Mouse (Mus musculus) layer of hippocampus, adult 2 months (tissue): Measurements from ENCODE around the gene Olfr325. TPM values are rescaled to one million over a fixed set of nuclear protein-coding genes. Genes with fewer than 3 reads are reported as not detected.
"Not testable (repeated sequence)": the region's sequence is repeated elsewhere in the genome, so short reads cannot be mapped to it uniquely, and the experiment has no call there.

Experiments
- DNase-seq, 2 experiments: peaks; one replicate each; pipeline ENCODE4 v3.0.0; 2022; ENCODE audit warnings: low spot score in 2 of 2
- H3K27ac ChIP-seq: fragments of 200-600 bp; 2 replicates; pipeline ENCODE4 v1.8.1; 2022
- H3K4me3 ChIP-seq: fragments of 200-600 bp; 2 replicates; pipeline ENCODE4 v1.8.1; 2022; ENCODE audit warnings: mild to moderate bottlenecking
- CTCF ChIP-seq: fragments of 200-600 bp; conservative IDR thresholded peaks from 2 replicates; pipeline ENCODE4 v1.8.1; 2022; ENCODE audit warnings: antibody characterized with exemption, mild to moderate bottlenecking, moderate library complexity
- long read RNA-seq, 2 experiments: library from polyadenylated mRNA; stranded (forward); transcript quantifications; one replicate each; pipeline ENCODE4 v2.0.0; 2021; ENCODE audit warnings: borderline mapping rate in 2 of 2
- total RNA-seq, 2 experiments: library from RNA; stranded (reverse); gene quantifications; 2 replicates each; pipeline ENCODE4 v1.2.3; 2021

The Olfr325 gene
- not detected for total RNA-seq
- long read RNA-seq, experiment 1 = 0 reads
- long read RNA-seq, experiment 2 = 0 reads

- Histone ChIP-seq H3K4me3 (no peak within 1 kb of the TSS), H3K27ac (no peak within 1 kb of the TSS)
- no peak for TF ChIP-seq CTCF
- no peak for DNase-seq
Observed at GRCm38 (mm10) chr11:58577430-58577829, at the start of gene Olfr325. Gene Olfr325 (plus strand): TSS chr11:58577730.

- H3K27ac ChIP-seq, DNase-seq, H3K4me3 ChIP-seq: not testable (repeated sequence)
Observed at GRCm38 (mm10) chr11:58534736-58535135, 42.8 kb upstream of the Olfr325 start, which contains the start of gene Olfr330. Gene Olfr330 (minus strand): TSS chr11:58534836.

DNA sequence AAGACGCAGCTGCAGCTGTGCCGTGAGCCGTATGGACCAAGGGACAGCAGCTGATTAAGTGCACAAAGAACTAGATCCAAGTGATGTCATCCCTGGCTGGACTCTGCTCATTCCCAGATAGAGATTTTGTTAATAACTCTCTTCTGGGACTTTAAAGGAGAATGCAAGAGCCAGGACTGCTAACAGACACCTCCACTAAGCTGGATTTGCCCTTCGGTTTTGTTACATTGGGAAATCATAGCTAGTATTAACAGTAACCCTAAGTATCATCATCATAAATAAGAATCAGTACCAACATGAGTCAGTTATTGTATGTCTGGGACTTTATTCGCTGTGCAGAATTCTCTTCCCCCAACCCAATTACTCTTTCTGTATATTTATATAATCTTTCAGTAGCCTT, 31.2 kb upstream of the Olfr325 start, which contains the start of gene Olfr329-ps:
TSS of gene Olfr329-ps (minus strand) at position 101 of the 400 bp plus-strand sequence.
- H3K27ac ChIP-seq = no peak within 1 kb of the TSS
- TF ChIP-seq CTCF = no peak
- no peak for DNase-seq
- H3K4me3 ChIP-seq = no peak within 1 kb of the TSS

DNA sequence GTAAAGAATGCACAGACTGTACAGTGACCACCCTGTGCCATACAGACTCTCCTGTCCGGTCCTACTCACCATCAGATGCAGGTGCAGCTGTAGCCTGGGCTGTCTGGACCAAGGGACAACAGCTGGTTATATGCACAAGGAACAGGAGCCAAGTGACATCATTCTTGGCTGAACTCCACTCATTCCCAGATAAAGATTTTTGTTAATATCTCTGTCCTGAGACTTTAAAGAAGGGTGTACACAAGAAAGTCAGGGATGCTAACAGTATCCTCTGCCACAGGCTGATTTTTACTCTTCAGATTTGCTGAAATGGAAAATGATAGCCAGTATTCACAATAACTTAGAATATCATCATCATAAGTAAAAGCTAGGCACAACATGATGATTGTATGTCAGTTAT, 22.0 kb upstream of the Olfr325 start, which contains the start of gene Olfr328:
TSS of gene Olfr328 (minus strand) at position 101 of the 400 bp plus-strand sequence.
- DNase-seq = no peak
- TF ChIP-seq CTCF = no peak
- no peak within 1 kb of the TSS for H3K27ac ChIP-seq
- H3K4me3 ChIP-seq = no peak within 1 kb of the TSS

DNA sequence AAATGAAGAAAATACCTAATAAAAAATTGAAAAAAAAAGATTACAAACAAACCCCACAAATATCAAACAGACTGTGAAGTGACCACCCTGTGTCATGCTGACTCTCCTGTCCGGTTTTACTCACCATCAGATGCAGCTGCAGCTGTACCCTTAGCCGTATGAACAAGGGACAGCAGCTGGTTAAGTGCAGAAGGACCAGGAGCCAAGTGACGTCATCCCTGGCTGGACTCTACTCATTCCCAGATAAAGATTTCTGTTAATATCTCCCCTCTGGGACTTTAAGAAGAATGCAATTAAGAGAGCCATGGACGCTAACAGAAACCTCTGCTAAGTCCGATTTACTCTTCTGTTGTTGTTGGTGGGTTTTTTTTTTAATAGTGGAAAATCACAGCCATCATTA, 7.1 kb upstream of the Olfr325 start, which contains the start of gene Olfr224:
TSS of gene Olfr224 (minus strand) at position 149 of the 400 bp plus-strand sequence.
- no peak for DNase-seq
- no peak within 1 kb of the TSS for H3K27ac ChIP-seq
- H3K4me3 ChIP-seq = no peak within 1 kb of the TSS
- TF ChIP-seq CTCF = no peak

- TF ChIP-seq CTCF = no peak
- H3K27ac ChIP-seq = no peak overlapping the region
- no peak overlapping the region for H3K4me3 ChIP-seq
- peak; percentile 30 to 37 for DNase-seq
Observed at GRCm38 (mm10) chr11:58578636-58579035, 1.1 kb downstream of the Olfr325 start.

- peak; percentile 97 for TF ChIP-seq CTCF
- Histone ChIP-seq H3K27ac (no peak overlapping the region), H3K4me3 (no peak overlapping the region)
- peak in 1 of 2 experiments; percentile 48 for DNase-seq
Observed at GRCm38 (mm10) chr11:58587898-58588348, 10.4 kb downstream of the Olfr325 start.

- DNase-seq = no peak
- TF ChIP-seq CTCF = no peak
- H3K27ac ChIP-seq = no peak overlapping the region
- H3K4me3 ChIP-seq = no peak overlapping the region
Observed at GRCm38 (mm10) chr11:58588620-58589250, 11.2 kb downstream of the Olfr325 start.

GRCm38 (mm10) chr11:58594814-58595213, 17.3 kb downstream of the Olfr325 start, which contains the start of gene Olfr324:
Gene Olfr324 (plus strand): TSS chr11:58595114.
- no peak within 1 kb of the TSS for H3K4me3 ChIP-seq
- TF ChIP-seq CTCF = no peak
- no peak within 1 kb of the TSS for H3K27ac ChIP-seq

GRCm38 (mm10) chr11:58597837-58598236, 20.3 kb downstream of the Olfr325 start:
- no peak for DNase-seq
- Histone ChIP-seq H3K27ac (no peak overlapping the region), H3K4me3 (no peak overlapping the region)
- no peak for TF ChIP-seq CTCF

More at GRCm38 (mm10) chr11:58594814-58595213, 17.3 kb downstream of the Olfr325 start, which contains the start of gene Olfr324:
- DNase-seq = no peak

DNA sequence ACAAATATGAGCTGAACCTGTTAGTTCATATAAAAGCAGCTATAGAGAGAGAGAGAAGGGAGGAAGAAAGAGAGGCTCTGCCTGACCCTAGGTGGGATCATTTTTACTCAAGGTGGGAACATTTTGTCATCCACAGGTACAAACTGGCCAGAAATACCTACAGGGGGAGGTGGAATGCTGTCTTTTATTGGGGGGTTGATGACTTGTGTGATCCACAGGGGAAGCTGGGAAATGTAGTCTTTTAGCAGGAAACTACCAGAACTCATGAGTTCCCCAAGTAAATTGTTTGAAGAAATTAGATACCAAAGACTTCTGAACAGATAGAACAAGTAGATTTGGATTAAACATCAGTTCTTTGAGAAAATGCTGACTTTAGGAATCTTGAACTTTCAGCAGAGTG, 24.5 kb downstream of the Olfr325 start:
- Histone ChIP-seq H3K4me3 (no peak overlapping the region), H3K27ac (no peak overlapping the region)
- DNase-seq = no peak
- no peak for TF ChIP-seq CTCF

GRCm38 (mm10) chr11:58602800-58603560, 25.4 kb downstream of the Olfr325 start:
- no peak overlapping the region for H3K4me3 ChIP-seq
- no peak for DNase-seq
- no peak overlapping the region for H3K27ac ChIP-seq
- no peak for TF ChIP-seq CTCF

DNA sequence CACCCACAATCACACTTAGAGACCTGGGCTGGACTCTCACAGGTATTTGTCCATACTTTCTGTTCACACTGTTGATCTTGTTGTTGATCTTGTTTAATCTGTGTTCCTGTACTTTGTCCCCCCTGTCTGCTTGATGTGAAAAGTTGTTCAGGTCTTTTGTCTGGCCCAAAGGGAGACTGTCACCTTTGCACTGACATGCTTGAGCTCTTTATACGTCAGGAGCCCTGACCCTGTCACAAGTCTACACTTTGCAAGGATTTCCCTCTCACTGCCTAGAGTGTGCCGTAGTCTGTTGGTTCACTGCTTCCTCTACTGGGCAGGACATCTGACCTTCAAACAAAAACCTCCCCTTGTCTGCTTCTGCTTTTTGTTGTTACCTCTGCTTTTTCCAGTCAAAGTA, 27.2 kb downstream of the Olfr325 start:
- Histone ChIP-seq H3K27ac (no peak overlapping the region), H3K4me3 (no peak overlapping the region)
- DNase-seq = no peak
- TF ChIP-seq CTCF = no peak
